In genomic region chr14:113668660-113669059, GRCm38 (mm10) we compare ENCODE assay signal across 35 mouse cellular contexts.
"Had no signal": no experiment of that assay in that cellular context is flagged by ENCODE, and none has a peak within 500 bp of the region (broad histone marks: within the 10 kb centered on the region; RNA-seq: fewer than 3 reads in every experiment).

No protein-coding gene starts in this region.

- H3K27me3 ChIP-seq: heart, embryonic 12.5 days; heart, embryonic 13.5 days; heart, embryonic 15.5 days; hindbrain, embryonic 12.5 days; hindbrain, embryonic 13.5 days; hindbrain, embryonic 15.5 days; intestine, embryonic 15.5 days; kidney, embryonic 15.5 days had no signal

- H3K36me3 ChIP-seq: heart, embryonic 10.5 days; heart, embryonic 12.5 days; heart, embryonic 13.5 days; heart, embryonic 15.5 days; hindbrain, embryonic 10.5 days; hindbrain, embryonic 12.5 days; hindbrain, embryonic 13.5 days; hindbrain, embryonic 15.5 days; intestine, embryonic 15.5 days; kidney, embryonic 15.5 days had no signal

- H3K4me2 ChIP-seq: heart, embryonic 11.5 days; heart, embryonic 12.5 days; heart, embryonic 13.5 days; heart, embryonic 15.5 days; hindbrain, embryonic 12.5 days; hindbrain, embryonic 13.5 days; hindbrain, embryonic 14.5 days; hindbrain, embryonic 15.5 days; intestine, embryonic 15.5 days; kidney, embryonic 15.5 days had no signal

- H3K4me3 ChIP-seq: heart, embryonic 10.5 days; heart, embryonic 12.5 days; heart, embryonic 13.5 days; heart, embryonic 15.5 days; hindbrain, embryonic 10.5 days; hindbrain, embryonic 12.5 days; hindbrain, embryonic 13.5 days; hindbrain, embryonic 15.5 days; intestine, embryonic 15.5 days; kidney, embryonic 15.5 days; layer of hippocampus, adult 2 months had no signal

- H3K27ac ChIP-seq: heart, embryonic 10.5 days; heart, embryonic 13.5 days; heart, embryonic 15.5 days; hindbrain, embryonic 10.5 days; hindbrain, embryonic 12.5 days; hindbrain, embryonic 13.5 days; hindbrain, embryonic 14.5 days; hindbrain, embryonic 15.5 days; hindbrain, postnatal 0 days; intestine, embryonic 15.5 days; kidney, embryonic 15.5 days; kidney, postnatal 0 days; layer of hippocampus, adult 2 months had no signal

- H3K4me1 ChIP-seq: heart, embryonic 10.5 days; heart, embryonic 12.5 days; heart, embryonic 13.5 days; heart, embryonic 15.5 days; hindbrain, embryonic 10.5 days; hindbrain, embryonic 12.5 days; hindbrain, embryonic 13.5 days; hindbrain, embryonic 15.5 days; intestine, embryonic 15.5 days; kidney, embryonic 15.5 days had no signal

- H3K9ac ChIP-seq: heart, embryonic 12.5 days; heart, embryonic 13.5 days; heart, embryonic 15.5 days; hindbrain, embryonic 12.5 days; hindbrain, embryonic 13.5 days; hindbrain, embryonic 14.5 days; hindbrain, embryonic 15.5 days; intestine, embryonic 15.5 days; kidney, embryonic 15.5 days had no signal

- DNase-seq: heart, postnatal 10 days; heart, postnatal 14 days; heart, postnatal 36 days; heart, postnatal 4 days; kidney, adult 11 months; kidney, adult 18-20 months; kidney, adult 2 months; kidney, adult 8-10 months; kidney, adult 9 months; kidney, postnatal 10 days; kidney, postnatal 14 days; kidney, postnatal 25 days; kidney, postnatal 36 days; kidney, postnatal 4 days; layer of hippocampus, adult 9-11 months; layer of hippocampus, postnatal 36 days had no signal

- H3K9me3 ChIP-seq: heart, embryonic 10.5 days; heart, embryonic 12.5 days; heart, embryonic 13.5 days; heart, embryonic 15.5 days; hindbrain, embryonic 10.5 days; hindbrain, embryonic 12.5 days; hindbrain, embryonic 13.5 days; hindbrain, embryonic 15.5 days; intestine, embryonic 15.5 days; kidney, embryonic 15.5 days had no signal

- ATAC-seq: hindbrain, embryonic 16.5 days; hindbrain, postnatal 0 days; inflammation-experienced regulatory T-cells, adult 6 months; intestine, embryonic 15.5 days; intestine, embryonic 16.5 days; intestine, postnatal 0 days had no signal
